Mouse (Mus musculus): ENCODE results near the gene Fut1.

DNA sequence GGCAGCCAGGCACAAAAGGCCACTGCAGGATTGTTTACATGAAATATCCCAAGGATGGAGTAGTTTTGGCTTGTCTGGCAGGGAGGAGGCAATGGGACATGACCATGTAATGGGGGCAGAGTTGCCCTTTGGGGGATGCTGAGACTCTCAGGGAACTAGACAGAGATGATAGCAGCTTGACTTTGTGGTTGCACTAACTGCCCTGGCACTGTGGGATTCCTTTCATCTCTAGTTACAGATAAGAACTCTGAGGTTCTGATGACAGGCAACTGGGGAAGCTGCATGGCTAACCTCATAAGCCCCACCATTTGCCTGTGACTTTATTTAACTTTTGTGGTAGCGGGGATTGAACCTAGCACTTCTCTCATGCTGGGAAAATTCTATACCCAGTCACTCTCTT is 21.0 kb upstream of the Fut1 start:
- TF ChIP-seq POLR2A (IDR thresholded peaks at IDR 0.05; ENCODE audit: borderline replicate concordance, control insufficient read depth, low read depth, low read length) (no peak), CTCF (IDR thresholded peaks at IDR 0.05; ENCODE audit: control insufficient read depth, insufficient read depth, low read length) (no peak)

All from bone marrow, adult 2 months (tissue).